Mouse (Mus musculus) neural tube, embryonic 12.5 days (tissue): ENCODE results near the gene Nrxn2. TPM values are rescaled to one million over a fixed set of nuclear protein-coding genes. Genes with fewer than 3 reads are reported as not detected.

Experiments used
- ATAC-seq: fragments of 200-750 bp; cut with Nextera tagmentation; 2 replicates; pipeline ENCODE4 v1.8.0; 2017; ENCODE audit warnings: low read depth, mild to moderate bottlenecking, moderate TSS enrichment, moderate library complexity; ENCODE audit not compliant: low FRiP score
- H3K27ac ChIP-seq: fragments of 300-500 bp; sonication (generic); 2 replicates; pipeline ENCODE4 v1.5.1; 2016
- H3K27me3 ChIP-seq: fragments of 300-500 bp; sonication (generic); replicated peaks from 2 replicates; pipeline ENCODE4 v1.6.1; 2016; ENCODE audit warnings: mild to moderate bottlenecking
- H3K36me3 ChIP-seq: fragments of 300-500 bp; sonication (generic); 2 replicates; pipeline ENCODE4 v1.6.1; 2016; ENCODE audit warnings: mild to moderate bottlenecking
- H3K4me1 ChIP-seq: fragments of 300-500 bp; sonication (generic); 2 replicates; pipeline ENCODE4 v1.6.1; 2016
- H3K4me2 ChIP-seq: fragments of 300-500 bp; sonication (generic); replicated peaks from 2 replicates; pipeline ENCODE4 v1.6.1; 2016; ENCODE audit warnings: mild to moderate bottlenecking
- H3K4me3 ChIP-seq: fragments of 300-500 bp; sonication (generic); 2 replicates; pipeline ENCODE4 v1.5.1; 2016
- H3K9ac ChIP-seq: fragments of 300-500 bp; sonication (generic); 2 replicates; pipeline ENCODE4 v1.6.1; 2016; ENCODE audit warnings: mild to moderate bottlenecking
- H3K9me3 ChIP-seq: fragments of 300-500 bp; sonication (generic); 2 replicates; pipeline ENCODE4 v1.6.1; 2016; ENCODE audit warnings: mild to moderate bottlenecking
- WGBS: fragments of 180-500 bp; shearing (Covaris S2); methylation state at CpG from one replicate; pipeline ENCODE4 v1.1.7; 2016; 5-methylcytosine and 5-hydroxymethylcytosine counted together
- polyA plus RNA-seq: library from polyadenylated mRNA; unstranded; fragments of >200 nt; fragmentation: Nextera tagmentation; extraction: Ambion mirVana; gene quantifications from 2 replicates; pipeline ENCODE4 v1.2.1, GENCODE M21; 2016

Gene Nrxn2
- polyA plus RNA-seq, 1 experiment from 2014 or later: 31.2 TPM

GRCm38 (mm10) chr19:6396237-6396636 is 22.3 kb upstream of the Nrxn2 start:
- Histone ChIP-seq H3K36me3 (no peaks in the 10 kb centered on the region), H3K9ac (no peak overlapping the region), H3K27ac (no peak overlapping the region), H3K27me3 (peaks cover 19% of the 10 kb centered on the region), H3K9me3 (no peaks in the 10 kb centered on the region), H3K4me1 (peaks cover 31% of the 10 kb centered on the region), H3K4me2 (no peak overlapping the region), H3K4me3 (no peak overlapping the region)
- no peak for ATAC-seq
- 88% methylated on average over 5 of the region's 5 CpGs for WGBS

- WGBS: 85% methylated on average over 22 of the region's 22 CpGs
- no peak for ATAC-seq
- no peak overlapping the region for H3K27ac ChIP-seq
- no peak overlapping the region for H3K9ac ChIP-seq
- peak overlapping the region; percentile 100 for H3K4me2 ChIP-seq
- no peaks in the 10 kb centered on the region for H3K36me3 ChIP-seq
- H3K9me3 ChIP-seq: no peaks in the 10 kb centered on the region
- H3K4me3 ChIP-seq: no peak overlapping the region
- peaks cover 41% of the 10 kb centered on the region for H3K4me1 ChIP-seq
- peaks cover 32% of the 10 kb centered on the region for H3K27me3 ChIP-seq
Measured at GRCm38 (mm10) chr19:6397582-6398249, 20.8 kb upstream of the Nrxn2 start.

GRCm38 (mm10) chr19:6398447-6399284 is 19.9 kb upstream of the Nrxn2 start:
- peaks cover 41% of the 10 kb centered on the region for H3K4me1 ChIP-seq
- H3K27ac ChIP-seq: 0 out of 2 replicates have a peak overlapping the region, but pooled peaks have one; percentile 37
- peak overlapping the region; percentile 69 for H3K9ac ChIP-seq
- H3K4me3 ChIP-seq: peak overlapping the region; percentile 57
- no peaks in the 10 kb centered on the region for H3K36me3 ChIP-seq
- peak overlapping the region; percentile 100 for H3K4me2 ChIP-seq
- H3K9me3 ChIP-seq: no peaks in the 10 kb centered on the region
- peak; percentile 46 for ATAC-seq
- peaks cover 39% of the 10 kb centered on the region for H3K27me3 ChIP-seq
- WGBS: under 1% methylated on average over 39 of the region's 39 CpGs

GRCm38 (mm10) chr19:6399285-6400095 is 19.0 kb upstream of the Nrxn2 start, which contains the start of gene Rasgrp2:
Gene Rasgrp2 (plus strand): TSS chr19:6399340.
- peak within 1 kb of the TSS; percentile 57 for H3K4me3 ChIP-seq
- WGBS: 1% methylated on average over 83 of the region's 87 CpGs
- peaks cover 41% of the 10 kb centered on the region for H3K4me1 ChIP-seq
- peak within 1 kb of the TSS; percentile 69 for H3K9ac ChIP-seq
- peaks cover 39% of the 10 kb centered on the region for H3K27me3 ChIP-seq
- peak within 1 kb of the TSS; percentile 37; the same call in 1 of the 2 replicates for H3K27ac ChIP-seq
- no peaks in the 10 kb centered on the region for H3K36me3 ChIP-seq
- peak; percentile 17; the same call in 1 of the 2 replicates for ATAC-seq
- no peaks in the 10 kb centered on the region for H3K9me3 ChIP-seq
- peak within 1 kb of the TSS; percentile 100 for H3K4me2 ChIP-seq

GRCm38 (mm10) chr19:6400096-6401086 is 18.1 kb upstream of the Nrxn2 start:
- WGBS: 2% methylated on average over 29 of the region's 29 CpGs
- H3K27ac ChIP-seq: no peak overlapping the region
- no peaks in the 10 kb centered on the region for H3K36me3 ChIP-seq
- peak overlapping the region; percentile 57 for H3K4me3 ChIP-seq
- H3K4me2 ChIP-seq: peak overlapping the region; percentile 100
- peaks cover 41% of the 10 kb centered on the region for H3K4me1 ChIP-seq
- H3K27me3 ChIP-seq: peaks cover 39% of the 10 kb centered on the region
- H3K9me3 ChIP-seq: no peaks in the 10 kb centered on the region
- H3K9ac ChIP-seq: peak overlapping the region; percentile 69
- no peak for ATAC-seq

- H3K4me2 ChIP-seq: peak overlapping the region; percentile 100
- ATAC-seq: peak; percentile 3; the same call in 1 of the 2 replicates
- no peak overlapping the region for H3K27ac ChIP-seq
- peaks cover 39% of the 10 kb centered on the region for H3K27me3 ChIP-seq
- H3K4me1 ChIP-seq: peaks cover 41% of the 10 kb centered on the region
- under 1% methylated on average over 32 of the region's 32 CpGs for WGBS
- no peak overlapping the region for H3K9ac ChIP-seq
- H3K4me3 ChIP-seq: peak overlapping the region; percentile 30
- no peaks in the 10 kb centered on the region for H3K9me3 ChIP-seq
- no peaks in the 10 kb centered on the region for H3K36me3 ChIP-seq
Measured at GRCm38 (mm10) chr19:6401131-6401815, 17.3 kb upstream of the Nrxn2 start.

- H3K9ac ChIP-seq: no peak overlapping the region
Measured at GRCm38 (mm10) chr19:6401951-6402350, 16.6 kb upstream of the Nrxn2 start.

GRCm38 (mm10) chr19:6403869-6404268 is 14.7 kb upstream of the Nrxn2 start:
- peaks cover 34% of the 10 kb centered on the region for H3K4me1 ChIP-seq

More at GRCm38 (mm10) chr19:6401951-6402350, 16.6 kb upstream of the Nrxn2 start:
- WGBS: 12% methylated on average over 9 of the region's 9 CpGs
- H3K4me1 ChIP-seq: peaks cover 41% of the 10 kb centered on the region
- no peaks in the 10 kb centered on the region for H3K9me3 ChIP-seq
- H3K4me2 ChIP-seq: peak overlapping the region; percentile 100
- H3K27me3 ChIP-seq: peaks cover 39% of the 10 kb centered on the region
- no peaks in the 10 kb centered on the region for H3K36me3 ChIP-seq
- ATAC-seq: no peak
- H3K4me3 ChIP-seq: peak overlapping the region; percentile 30; the same call in 1 of the 2 replicates
- H3K27ac ChIP-seq: no peak overlapping the region

GRCm38 (mm10) chr19:6405433-6405832 is 13.1 kb upstream of the Nrxn2 start:
- Histone ChIP-seq H3K4me3 (no peak overlapping the region), H3K4me1 (peaks cover 19% of the 10 kb centered on the region)

More at GRCm38 (mm10) chr19:6403869-6404268, 14.7 kb upstream of the Nrxn2 start:
- H3K27me3 ChIP-seq: peaks cover 32% of the 10 kb centered on the region
- no peaks in the 10 kb centered on the region for H3K36me3 ChIP-seq
- peak overlapping the region; percentile 2; the same call in 1 of the 2 replicates for H3K9ac ChIP-seq
- H3K27ac ChIP-seq: no peak overlapping the region
- WGBS: 86% methylated on average over 10 of the region's 10 CpGs
- ATAC-seq: no peak
- no peaks in the 10 kb centered on the region for H3K9me3 ChIP-seq
- no peak overlapping the region for H3K4me2 ChIP-seq
- H3K4me3 ChIP-seq: no peak overlapping the region

GRCm38 (mm10) chr19:6407109-6407508 is 11.4 kb upstream of the Nrxn2 start:
- no peak overlapping the region for H3K4me3 ChIP-seq
- peaks cover 2% of the 10 kb centered on the region; the same call in 1 of the 2 replicates for H3K4me1 ChIP-seq
- H3K27ac ChIP-seq: no peak overlapping the region
- WGBS: 84% methylated on average over 8 of the region's 8 CpGs
- ATAC-seq: no peak
- no peaks in the 10 kb centered on the region for H3K36me3 ChIP-seq
- H3K9me3 ChIP-seq: no peaks in the 10 kb centered on the region
- H3K4me2 ChIP-seq: no peak overlapping the region
- H3K9ac ChIP-seq: no peak overlapping the region
- H3K27me3 ChIP-seq: 0 out of 2 replicates have a peak, but pooled peaks cover 13% of the 10 kb centered on the region

More at GRCm38 (mm10) chr19:6405433-6405832, 13.1 kb upstream of the Nrxn2 start:
- no peaks in the 10 kb centered on the region for H3K9me3 ChIP-seq
- WGBS: 74% methylated on average over 10 of the region's 10 CpGs
- no peak overlapping the region for H3K27ac ChIP-seq
- no peak overlapping the region for H3K9ac ChIP-seq
- no peaks in the 10 kb centered on the region for H3K36me3 ChIP-seq
- ATAC-seq: no peak
- peaks cover 28% of the 10 kb centered on the region for H3K27me3 ChIP-seq
- no peak overlapping the region for H3K4me2 ChIP-seq
